ENCODE assay signal across 9 mouse cellular contexts in the genomic region with DNA sequence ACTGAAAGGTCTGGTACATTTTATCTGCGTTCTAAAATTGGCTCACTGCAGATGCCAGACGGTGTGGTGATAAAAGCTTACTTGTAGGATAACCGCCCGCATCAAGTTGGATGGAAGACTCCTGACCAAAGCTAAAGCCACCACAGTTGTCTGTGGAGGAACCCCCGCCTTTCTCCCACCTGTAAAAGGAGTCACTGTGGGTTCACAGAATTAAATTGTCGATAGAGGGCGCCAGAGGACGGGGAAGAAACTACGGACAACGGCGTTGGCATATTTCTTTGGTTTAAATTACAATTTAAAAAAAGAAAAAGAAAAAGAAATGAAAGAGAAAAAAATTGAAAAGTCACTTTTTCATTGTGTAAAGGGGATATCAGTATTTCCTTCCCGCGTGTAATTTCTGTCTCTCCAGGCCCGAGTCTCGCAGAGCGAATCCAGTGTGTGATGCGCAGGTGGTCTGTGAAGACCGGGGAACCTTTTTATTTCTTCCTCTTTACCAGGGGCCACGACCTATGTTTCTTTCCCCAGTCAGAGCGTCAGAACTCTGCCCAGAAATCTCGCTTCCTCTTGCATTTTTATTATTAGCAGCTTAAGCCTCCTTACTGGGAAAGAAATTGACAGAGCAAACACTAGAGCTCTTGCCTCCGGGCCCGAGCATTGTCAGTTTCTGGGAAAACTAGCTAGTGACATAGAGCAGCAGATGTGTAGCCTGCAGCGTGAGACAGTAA. TPM values are rescaled to one million over a fixed set of nuclear protein-coding genes. Genes with fewer than 3 reads are reported as not detected.
A peak's percentile ranks its signal among the peaks of the same experiment; 100 is the strongest.
DNase-seq lines count a peak whose midpoint lies in the region; ATAC-seq and TF ChIP-seq lines count a peak whose summit lies in the region.
"Had no signal": no experiment of that assay in that cellular context is flagged by ENCODE, and none has a peak within 500 bp of the region (broad histone marks: within the 10 kb centered on the region; RNA-seq: fewer than 3 reads in every experiment).

No protein-coding gene starts in this region.

- peak; percentile 79 for DNase-seq in ES-E14 (ENCODE audit: low read depth, low spot score)
- DNase-seq in cerebellum, adult 9-10 months: peak; percentile 28
- peak; percentile 43 to 76 for DNase-seq in left cerebral cortex, adult 18-20 months (ENCODE audit: low spot score in 2 of 2)
- peak; percentile 55 to 72 for DNase-seq in spleen, postnatal 36 days (ENCODE audit: low spot score in 2 of 2)

- no peak overlapping the region for H3K9ac ChIP-seq in forebrain, embryonic 16.5 days (replicated peaks; ENCODE audit: low read depth, low read length)
- H3K9ac ChIP-seq in forebrain, embryonic 15.5 days (replicated peaks): no peak overlapping the region
- H3K9ac ChIP-seq in ES-E14 (ENCODE audit: insufficient read depth, low read depth, low read length, poor library complexity, severe bottlenecking): no peak overlapping the region
- no peak overlapping the region for H3K9ac ChIP-seq in midbrain, embryonic 12.5 days (replicated peaks)

- no peaks in the 10 kb centered on the region for H3K9me3 ChIP-seq in forebrain, embryonic 16.5 days (ENCODE audit: control insufficient read depth, low read length)
- no peaks in the 10 kb centered on the region for H3K9me3 ChIP-seq in forebrain, embryonic 15.5 days
- H3K9me3 ChIP-seq in ES-E14 (ENCODE audit: control insufficient read depth, insufficient read depth, low read depth, low read length): no peaks in the 10 kb centered on the region
- no peaks in the 10 kb centered on the region for H3K9me3 ChIP-seq in midbrain, embryonic 12.5 days

- no peaks in the 10 kb centered on the region for H3K27me3 ChIP-seq in forebrain, embryonic 16.5 days (replicated peaks; ENCODE audit: control insufficient read depth, insufficient read depth, low read length)
- H3K27me3 ChIP-seq in forebrain, embryonic 15.5 days: no peaks in the 10 kb centered on the region
- H3K27me3 ChIP-seq in midbrain, embryonic 12.5 days: no peaks in the 10 kb centered on the region

- in situ Hi-C loops in ES-E14 (cut with MboI; ENCODE audit: low sequenced_read_pairs in 2 of 2, unreplicated experiment in 2 of 2): no loop called here

- no peak overlapping the region for H3K4me3 ChIP-seq in forebrain, embryonic 16.5 days (replicated peaks; ENCODE audit: low read length)
- no peak overlapping the region for H3K4me3 ChIP-seq in forebrain, embryonic 15.5 days
- H3K4me3 ChIP-seq in ES-E14 (ENCODE audit: insufficient read depth in 1 of 2, low read depth in 1 of 2, low read length in 2 of 2, poor library complexity in 1 of 2, severe bottlenecking in 1 of 2): peak overlapping the region in 1 of 2 experiments; percentile 29; a peak in 2 of 4 replicates
- H3K4me3 ChIP-seq in midbrain, embryonic 12.5 days: no peak overlapping the region

- no peaks in the 10 kb centered on the region for H3K36me3 ChIP-seq in forebrain, embryonic 16.5 days (ENCODE audit: control insufficient read depth, insufficient read depth)
- no peaks in the 10 kb centered on the region for H3K36me3 ChIP-seq in forebrain, embryonic 15.5 days
- no peaks in the 10 kb centered on the region for H3K36me3 ChIP-seq in ES-E14 (ENCODE audit: control insufficient read depth, insufficient read depth, low read length, poor library complexity, severe bottlenecking)
- no peaks in the 10 kb centered on the region for H3K36me3 ChIP-seq in midbrain, embryonic 12.5 days

- peaks cover 19% of the 10 kb centered on the region for H3K4me1 ChIP-seq in forebrain, embryonic 16.5 days (replicated peaks; ENCODE audit: control insufficient read depth, insufficient read depth, low read length)
- H3K4me1 ChIP-seq in forebrain, embryonic 15.5 days: peaks cover 19% of the 10 kb centered on the region
- H3K4me1 ChIP-seq in ES-E14 (ENCODE audit: control insufficient read depth in 2 of 2, insufficient read depth in 2 of 2, low read length in 2 of 2, poor library complexity in 1 of 2): no peaks in the 10 kb centered on the region
- H3K4me1 ChIP-seq in midbrain, embryonic 12.5 days: peaks cover 21% of the 10 kb centered on the region

- H3K4me2 ChIP-seq in forebrain, embryonic 16.5 days (ENCODE audit: low read length): no peak overlapping the region
- no peak overlapping the region for H3K4me2 ChIP-seq in forebrain, embryonic 15.5 days (replicated peaks)
- H3K4me2 ChIP-seq in midbrain, embryonic 12.5 days (replicated peaks): no peak overlapping the region

- no peak overlapping the region for H3K27ac ChIP-seq in forebrain, embryonic 16.5 days (ENCODE audit: low read length)
- no peak overlapping the region for H3K27ac ChIP-seq in forebrain, embryonic 15.5 days (replicated peaks)
- no peak overlapping the region for H3K27ac ChIP-seq in ES-E14 (ENCODE audit: insufficient read depth, low read depth, low read length, poor library complexity, severe bottlenecking)
- H3K27ac ChIP-seq in midbrain, embryonic 12.5 days (replicated peaks): 0 out of 2 replicates have a peak overlapping the region, but pooled peaks have one; percentile 52
- H3K27ac ChIP-seq: macrophage had no signal

- WGBS in forebrain, embryonic 16.5 days: 54% methylated on average over 24 of the region's 24 CpGs
- WGBS in forebrain, embryonic 15.5 days: 58% methylated on average over 24 of the region's 24 CpGs
- WGBS in midbrain, embryonic 12.5 days: 58% methylated on average over 24 of the region's 24 CpGs

- ATAC-seq in forebrain, embryonic 16.5 days: peak; percentile 22; the same call in 1 of the 2 replicates
- no peak for ATAC-seq in forebrain, embryonic 15.5 days (replicated peaks)
- peak; percentile 79 for ATAC-seq in granulocyte monocyte progenitor cell, adult 5-6 weeks (replicated peaks; ENCODE audit: poor library complexity, severe bottlenecking)
- ATAC-seq in midbrain, embryonic 12.5 days (ENCODE audit: low FRiP score, low read depth): no peak

TF ChIP-seq in ES-E14, 5 proteins besides CTCF, POLR2A, EP300 and RAD21:
- TF ChIP-seq ZC3H11A (IDR thresholded peaks at IDR 0.05; ENCODE audit: borderline replicate concordance, low read depth, low read length) (peak; percentile 39; the same call in 1 of the 2 replicates), HCFC1 (IDR thresholded peaks at IDR 0.05; ENCODE audit: borderline replicate concordance, insufficient read depth, low read length) (no peak)

RNA-seq across cellular contexts. Expression of gene Rpl34, which starts 30.7 kb away (rescaled TPM):
- polyA plus RNA-seq in forebrain, embryonic 16.5 days (2015; fragmentation: Nextera tagmentation; extraction: Ambion mirVana): 526 and 528 TPM in 2 replicates
- 594 and 667 TPM in 2 replicates for polyA plus RNA-seq in forebrain, embryonic 15.5 days (2015; fragmentation: Nextera tagmentation; extraction: Ambion mirVana)
- 825 and 990 TPM in 2 replicates for total RNA-seq in ES-E14 (2012; rRNA removed)
- 2,558 and 2,686 TPM in 2 replicates for total RNA-seq in granulocyte monocyte progenitor cell, adult 5-6 weeks (2014; fragmentation: Nextera tagmentation)
- 2,815 and 3,056 TPM in 2 replicates for total RNA-seq in granulocyte monocyte progenitor cell, adult 5-6 weeks (2017)
- total RNA-seq in left cerebral cortex, adult 18-20 months (2021): 100 to 1,000 TPM; 343 to 349 TPM
- 603 and 631 TPM in 2 replicates for polyA plus RNA-seq in midbrain, embryonic 12.5 days (2016; fragmentation: Nextera tagmentation; extraction: Ambion mirVana)

RNA-seq across cellular contexts. Expression of gene Ostc, which starts 51.6 kb away (rescaled TPM):
- polyA plus RNA-seq in forebrain, embryonic 16.5 days (2015; fragmentation: Nextera tagmentation; extraction: Ambion mirVana): 235 and 243 TPM in 2 replicates
- polyA plus RNA-seq in forebrain, embryonic 15.5 days (2015; fragmentation: Nextera tagmentation; extraction: Ambion mirVana): 237 and 246 TPM in 2 replicates
- total RNA-seq in ES-E14 (2012; rRNA removed): 319 and 342 TPM in 2 replicates
- 261 and 276 TPM in 2 replicates for total RNA-seq in granulocyte monocyte progenitor cell, adult 5-6 weeks (2014; fragmentation: Nextera tagmentation)
- total RNA-seq in granulocyte monocyte progenitor cell, adult 5-6 weeks (2017): 302 and 356 TPM in 2 replicates
- total RNA-seq in left cerebral cortex, adult 18-20 months (2021): 10 to 100 TPM; 57.4 to 61.3 TPM
- 250 and 259 TPM in 2 replicates for polyA plus RNA-seq in midbrain, embryonic 12.5 days (2016; fragmentation: Nextera tagmentation; extraction: Ambion mirVana)

Comparison
In these comparisons a context has a peak if more than half of its experiments do, and no peak if none do; other contexts are left out.
1. ATAC-seq: peak in forebrain, embryonic 16.5 days (single experiment) and granulocyte monocyte progenitor cell, adult 5-6 weeks (single experiment); none in forebrain, embryonic 15.5 days (single experiment) and midbrain, embryonic 12.5 days (single experiment).
2. DNase-seq: peak in every context shown above with its lines; median percentile 79 in ES-E14; 64 in spleen, postnatal 36 days; 60 in left cerebral cortex, adult 18-20 months; 28 in cerebellum, adult 9-10 months.